Mouse (Mus musculus) Patski (cell line): ENCODE data around the gene 6430548M08Rik. TPM values are rescaled to one million over a fixed set of nuclear protein-coding genes. Genes with fewer than 3 reads are reported as not detected.

ENCODE experiments used
- ATAC-seq: fragments of 100-300 bp; one replicate; pipeline ENCODE4 v1.8.0; 2021
- CTCF ChIA-PET: fragments of 350-600 bp; sonication (Branson Sonifier 250); formaldehyde crosslinking; loops from one replicate; lab custom pipeline; 2022; ENCODE audit warnings: inconsistent platforms; lab: Charles Lee
- POLR2A ChIA-PET: fragments of 350-600 bp; sonication (Branson Sonifier 250); formaldehyde crosslinking; loops from one replicate; lab custom pipeline; 2022; ENCODE audit warnings: antibody characterized with exemption, inconsistent platforms; lab: Charles Lee
- DNase-seq: peaks from one replicate; pipeline ENCODE4 v3.0.0-alpha.2; 2011; ENCODE audit warnings: low read depth, low spot score
- H3K27me3 ChIP-seq: fragments of 371-371 bp; one replicate; pipeline ENCODE4 v1.5.1; 2021
- CTCF ChIP-seq: fragments of 100-300 bp; IDR thresholded peaks from one replicate; pipeline ENCODE4 v1.5.1; 2021
- in situ Hi-C: fragments of 300-500 bp; cut with MboI; formaldehyde crosslinking; loops from 3 replicates; pipeline ENCODE4 v1.11.1; 2018; ENCODE audit warnings: low pct_unique_long_range_greater_than_20kb, mixed read lengths
- polyA plus RNA-seq: library from polyadenylated mRNA; unstranded; gene quantifications from one replicate; pipeline ENCODE4 v1.2.3, GENCODE M21; 2021

Gene 6430548M08Rik
- polyA plus RNA-seq, 1 experiment from 2014 or later, result 6.3 TPM

DNA sequence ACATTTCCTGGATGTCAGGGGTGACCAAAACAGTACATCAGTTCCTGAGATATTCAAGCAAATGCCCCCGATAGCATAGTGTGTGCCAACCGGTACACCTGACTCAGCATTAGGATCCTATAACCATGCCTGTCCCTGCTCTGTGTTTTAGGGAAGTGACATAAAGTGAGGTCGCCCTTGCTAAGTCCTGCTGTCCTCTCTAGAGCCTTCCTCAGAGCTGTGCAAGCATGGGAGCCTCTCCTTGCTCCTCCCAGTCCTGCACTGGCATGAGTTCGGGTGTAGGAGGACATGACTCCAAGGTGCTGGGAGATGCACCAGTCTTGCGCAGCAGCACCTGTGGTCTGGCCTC lies 48.4 kb downstream of the 6430548M08Rik start:
- in situ Hi-C loops, result no loop called here
- no peak for TF ChIP-seq CTCF
- ChIA-PET POLR2A (no interaction called here), CTCF (interaction anchor here (1.1 kb wide), 1 partner anchor 11 kb away, joined by 3 read pairs; no protein-coding TSS in a partner anchor)
- no peaks in the 10 kb centered on the region for H3K27me3 ChIP-seq
- DNase-seq (no peak), ATAC-seq (no peak)

- ATAC-seq (no peak), DNase-seq (no peak)
- POLR2A ChIA-PET, result no interaction called here
- TF ChIP-seq CTCF, result no peak
- CTCF ChIA-PET, result interaction anchor here (1.1 to 1.9 kb wide), 2 partner anchors 12 to 48 kb away, joined by 3 to 5 read pairs; no protein-coding TSS in a partner anchor
- in situ Hi-C loops, result no loop called here
- no peaks in the 10 kb centered on the region for H3K27me3 ChIP-seq
These were observed 49.4 kb downstream of the 6430548M08Rik start for GRCm38 (mm10) chr8:120163376-120163775.

DNA sequence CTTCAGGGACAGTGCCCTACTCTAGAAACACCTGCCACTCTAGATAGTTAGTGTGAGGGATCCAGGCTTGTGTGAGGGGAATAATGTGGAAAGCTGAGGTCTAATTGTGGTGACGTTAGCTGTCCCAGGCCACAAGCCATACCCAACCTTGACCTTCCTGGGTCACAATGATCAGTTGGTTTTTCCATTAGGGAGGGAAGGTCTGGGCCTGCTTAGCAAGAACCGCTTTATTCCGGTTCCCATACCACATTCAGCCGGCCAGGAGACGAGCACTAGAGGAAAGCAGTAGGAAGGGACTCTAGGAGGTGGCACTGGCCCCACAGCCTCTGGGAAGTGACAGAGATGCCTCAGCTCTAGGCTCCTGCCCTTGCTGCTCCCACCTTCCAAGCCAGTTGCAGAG lies 50.1 kb downstream of the 6430548M08Rik start:
- in situ Hi-C loops, result no loop called here
- no peak for ATAC-seq
- CTCF ChIA-PET, result interaction anchor here (1.5 to 1.9 kb wide), 2 partner anchors 10 to 49 kb away, joined by 3 to 5 read pairs; no protein-coding TSS in a partner anchor
- POLR2A ChIA-PET, result no interaction called here
- no peak for DNase-seq
- no peaks in the 10 kb centered on the region for H3K27me3 ChIP-seq
- TF ChIP-seq CTCF, result no peak

DNA sequence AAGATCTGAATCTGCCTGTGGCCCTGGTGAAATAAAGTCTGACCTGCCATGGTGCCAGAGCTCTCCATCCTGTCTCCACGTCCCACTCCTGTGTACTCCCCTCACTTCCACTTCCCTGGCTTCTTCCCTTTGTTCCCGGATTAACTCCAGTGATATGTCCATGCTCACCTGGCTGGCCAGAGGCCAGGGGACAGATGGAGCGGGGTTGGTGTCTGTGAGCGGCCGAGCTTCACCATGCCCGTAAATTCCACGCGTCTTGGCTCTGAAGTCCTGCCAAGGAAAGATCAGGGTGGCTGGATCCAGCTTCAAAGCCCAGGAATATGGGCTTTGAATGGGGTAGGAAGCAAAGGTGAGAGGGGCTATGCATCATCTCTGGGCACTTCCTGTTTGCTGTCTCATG lies 53.2 kb downstream of the 6430548M08Rik start:
- no peak for TF ChIP-seq CTCF
- ATAC-seq (no peak), DNase-seq (no peak)
- in situ Hi-C loops, result no loop called here
- CTCF ChIA-PET, result interaction anchor here (1.6 to 1.9 kb wide), 2 partner anchors 9 to 121 kb away, joined by 3 to 5 read pairs; partner anchors contain the start of gene Fam92b
- POLR2A ChIA-PET, result no interaction called here
- no peaks in the 10 kb centered on the region for H3K27me3 ChIP-seq

DNA sequence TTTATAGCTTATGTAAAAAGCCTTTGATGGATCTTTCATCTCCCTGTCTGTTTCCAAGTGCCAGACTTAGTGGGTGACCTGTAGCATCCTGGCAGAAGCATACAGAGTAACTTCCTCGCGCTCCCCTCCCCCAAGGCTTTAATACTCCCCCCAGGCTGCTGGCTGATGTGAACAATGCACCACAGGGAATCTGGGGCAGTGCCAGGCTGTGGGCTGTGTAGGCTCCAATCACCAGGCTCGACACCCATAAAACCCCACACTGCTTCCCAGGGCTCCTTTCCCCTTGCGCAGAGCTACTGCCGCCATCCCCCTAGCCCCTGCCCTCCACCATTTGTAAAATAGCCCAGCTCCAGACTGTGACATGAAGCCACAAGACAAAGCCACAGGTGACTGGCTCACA lies 53.9 kb downstream of the 6430548M08Rik start:
- CTCF ChIA-PET, result interaction anchor here (1.6 to 2.3 kb wide), 3 partner anchors 9 to 121 kb away, joined by 3 to 8 read pairs (median 5); partner anchors contain the start of gene Fam92b
- ATAC-seq, result no peak
- POLR2A ChIA-PET, result no interaction called here
- no peak for DNase-seq
- in situ Hi-C loops, result no loop called here
- H3K27me3 ChIP-seq, result no peaks in the 10 kb centered on the region
- no peak for TF ChIP-seq CTCF

GRCm38 (mm10) chr8:120169119-120169518 lies 55.2 kb downstream of the 6430548M08Rik start:
- ChIA-PET CTCF (interaction anchor here (2.3 kb wide), 1 partner anchor 10 kb away, joined by 8 read pairs; no protein-coding TSS in a partner anchor), POLR2A (no interaction called here)
- DNase-seq, result no peak
- TF ChIP-seq CTCF, result no peak
- no peak for ATAC-seq
- in situ Hi-C loops, result no loop called here
- no peaks in the 10 kb centered on the region for H3K27me3 ChIP-seq

- no peaks in the 10 kb centered on the region for H3K27me3 ChIP-seq
- CTCF ChIA-PET, result no interaction called here
- DNase-seq (no peak), ATAC-seq (no peak)
- in situ Hi-C loops, result no loop called here
- no peak for TF ChIP-seq CTCF
- POLR2A ChIA-PET, result no interaction called here
These were observed 59.2 kb downstream of the 6430548M08Rik start for GRCm38 (mm10) chr8:120173195-120173594.

- ChIA-PET CTCF (no interaction called here), POLR2A (interaction anchor here (1.4 kb wide), 1 partner anchor 20 kb away, joined by 5 read pairs; no protein-coding TSS in a partner anchor)
- no peaks in the 10 kb centered on the region for H3K27me3 ChIP-seq
- in situ Hi-C loops, result no loop called here
- DNase-seq, result no peak
- no peak for TF ChIP-seq CTCF
- ATAC-seq, result no peak
These were observed 60.7 kb downstream of the 6430548M08Rik start for GRCm38 (mm10) chr8:120174606-120175005.

DNA sequence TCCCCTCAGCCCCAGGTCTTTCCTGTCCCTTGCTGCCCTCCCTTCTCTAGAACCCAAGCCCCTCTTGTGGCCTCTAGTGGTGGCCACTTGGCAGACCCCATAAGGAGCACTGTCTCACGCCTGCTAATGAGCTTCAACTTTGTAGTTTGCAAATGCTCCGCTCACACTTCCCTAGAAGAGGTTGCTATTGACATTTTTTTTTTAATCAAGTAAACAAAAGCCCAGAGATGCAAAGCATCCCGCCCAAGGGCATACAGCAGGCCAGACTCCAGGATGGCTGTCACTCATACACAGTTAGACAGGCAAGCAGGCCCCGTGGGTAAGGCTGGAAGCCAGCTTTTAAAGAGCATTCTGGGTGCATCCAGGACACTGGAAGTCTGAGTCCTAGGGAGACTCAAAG lies 62.7 kb downstream of the 6430548M08Rik start:
- DNase-seq (no peak), ATAC-seq (no peak)
- in situ Hi-C loops, result no loop called here
- ChIA-PET CTCF (interaction anchor here (1.6 to 1.9 kb wide), 3 partner anchors 9 to 112 kb away, joined by 3 to 6 read pairs (median 5); no protein-coding TSS in a partner anchor), POLR2A (no interaction called here)
- TF ChIP-seq CTCF, result no peak
- H3K27me3 ChIP-seq, result no peaks in the 10 kb centered on the region

DNA sequence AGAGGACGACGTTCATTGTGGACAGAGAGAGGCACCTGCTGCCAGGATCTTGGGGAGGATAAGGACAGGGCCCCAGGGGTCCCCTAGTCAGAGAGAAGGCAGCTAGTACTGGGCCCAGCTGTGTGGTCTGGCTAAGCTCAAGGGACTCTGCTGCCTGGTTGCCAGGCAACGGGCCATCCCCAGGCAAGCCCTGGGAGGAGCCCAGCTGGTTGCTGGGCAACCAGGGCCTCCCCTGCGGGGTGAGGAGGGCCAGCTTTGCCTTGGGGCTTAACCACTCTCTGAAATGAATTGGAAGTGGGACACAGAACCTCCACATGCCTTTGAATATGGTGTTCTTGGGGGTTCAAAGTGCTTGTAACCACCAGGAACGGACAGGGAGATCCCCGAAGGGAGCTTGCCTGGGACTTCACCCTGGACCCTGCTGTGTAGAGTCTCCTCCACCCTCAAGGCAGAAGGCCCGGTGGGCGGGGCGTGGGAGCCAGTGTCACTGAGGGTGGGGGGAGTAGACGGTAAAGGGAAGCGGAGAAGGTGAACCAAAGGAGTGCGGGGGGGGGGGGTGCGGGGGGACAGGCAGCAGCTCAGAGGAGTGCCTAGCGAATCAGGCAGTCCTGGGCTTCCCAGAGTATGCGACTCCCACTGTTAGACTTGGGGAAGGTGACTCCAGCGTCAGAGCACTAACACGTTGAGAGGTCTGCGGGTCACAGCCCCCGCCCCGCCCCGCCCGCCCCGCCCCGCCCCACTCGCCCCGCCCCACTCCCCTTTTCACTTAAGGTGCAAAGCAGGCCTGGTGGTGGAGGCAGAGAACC lies 63.6 kb downstream of the 6430548M08Rik start, which contains the start of gene Fam92b:
Fam92b (minus strand) TSS at position 149 of the 806 bp plus-strand sequence.
- CTCF ChIA-PET, result interaction anchor here (1.5 to 3.5 kb wide), 6 partner anchors 10 to 150 kb away, joined by 5 to 25 read pairs (median 6); no protein-coding TSS in a partner anchor
- in situ Hi-C loops, result no loop called here

GRCm38 (mm10) chr8:120178124-120178514 lies 64.2 kb downstream of the 6430548M08Rik start:
- ChIA-PET CTCF (interaction anchor here (0.7 to 3.5 kb wide), 11 partner anchors 10 to 149 kb away, joined by 3 to 25 read pairs (median 6); no protein-coding TSS in a partner anchor), POLR2A (no interaction called here)
- no peaks in the 10 kb centered on the region for H3K27me3 ChIP-seq
- DNase-seq (no peak), ATAC-seq (no peak)
- TF ChIP-seq CTCF, result no peak
- in situ Hi-C loops, result no loop called here

More for the DNA sequence above, 63.6 kb downstream of the 6430548M08Rik start, which contains the start of gene Fam92b:
- ATAC-seq (peak; percentile 45), DNase-seq (peak; percentile 84)
- no peak for TF ChIP-seq CTCF
- POLR2A ChIA-PET, result no interaction called here
- no peaks in the 10 kb centered on the region for H3K27me3 ChIP-seq
